Mouse (Mus musculus) lung, adult 2 months (tissue): ENCODE measurements around the gene Llph.

Experiments used
- CTCF ChIP-seq: fragments of 200-500 bp; IDR thresholded peaks from 2 replicates; pipeline ENCODE4 v1.5.1; 2011; ENCODE audit warnings: mild to moderate bottlenecking, low read length, control low read depth; ENCODE audit not compliant: insufficient read depth
- POLR2A ChIP-seq: fragments of 200-500 bp; IDR thresholded peaks from 2 replicates; pipeline ENCODE4 v1.6.1; 2011; ENCODE audit warnings: low read depth, mild to moderate bottlenecking, control low read depth, low read length, borderline replicate concordance; ENCODE audit errors: extremely low read depth

DNA sequence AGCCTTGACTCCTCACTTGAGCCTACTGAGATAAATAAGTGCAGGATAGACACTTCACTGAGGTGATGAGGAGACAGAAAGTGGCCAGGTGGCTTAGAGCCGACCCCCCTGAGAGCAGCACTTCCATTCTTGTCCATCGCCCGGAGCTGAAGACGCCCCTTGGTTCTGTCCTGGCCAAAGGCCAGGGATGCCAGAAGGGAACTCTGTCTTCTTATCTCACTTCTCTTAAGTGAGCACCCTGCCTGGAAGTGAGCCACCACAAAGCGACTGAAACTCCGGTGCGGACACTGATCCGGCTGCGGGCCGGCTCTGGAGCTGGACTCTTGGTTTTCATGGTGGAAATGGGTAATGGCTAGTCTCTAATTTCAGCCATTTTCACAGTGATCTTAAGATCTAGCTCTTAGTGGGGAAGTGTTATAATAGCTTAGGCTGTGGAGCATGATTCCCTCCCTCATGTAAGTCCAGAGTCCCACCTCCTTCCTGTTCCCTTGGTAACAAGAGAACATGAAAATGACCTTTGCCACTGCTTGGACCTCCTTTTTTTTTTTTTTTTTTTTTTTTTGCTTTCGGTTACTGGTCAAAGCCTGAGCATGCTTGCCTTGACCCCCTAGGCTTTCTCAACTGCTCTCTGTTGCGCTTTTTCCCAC lies 52.7 kb downstream of the Llph start:
- no peak for TF ChIP-seq POLR2A
- TF ChIP-seq CTCF: no peak
